Mouse (Mus musculus) brain, embryonic 18.5 days (tissue): ENCODE measurements around the gene Tox3.

ENCODE experiments used
- DNase-seq: peaks from one replicate; pipeline ENCODE4 v3.0.0-alpha.2; 2012; ENCODE audit warnings: low read depth, low spot score

Tox3 gene

GRCm38 (mm10) chr8:90348178-90348925 is at the start of gene Tox3:
Gene Tox3, minus strand, starts transcription at chr8:90348343.
- no peak for DNase-seq

GRCm38 (mm10) chr8:90392643-90393042 is 44.5 kb upstream of the Tox3 start:
- DNase-seq: no peak

- DNase-seq: no peak
Measured at GRCm38 (mm10) chr8:90391483-90392074, 43.4 kb upstream of the Tox3 start.

GRCm38 (mm10) chr8:90390827-90391226 is 42.7 kb upstream of the Tox3 start:
- no peak for DNase-seq

- no peak for DNase-seq
Measured at GRCm38 (mm10) chr8:90379064-90379463, 30.9 kb upstream of the Tox3 start.

- no peak for DNase-seq
Measured at GRCm38 (mm10) chr8:90378036-90378435, 29.9 kb upstream of the Tox3 start.

- DNase-seq: no peak
Measured at GRCm38 (mm10) chr8:90371611-90372222, 23.6 kb upstream of the Tox3 start.

- no peak for DNase-seq
Measured at GRCm38 (mm10) chr8:90369876-90370275, 21.7 kb upstream of the Tox3 start.

- DNase-seq: no peak
Measured at GRCm38 (mm10) chr8:90356729-90357128, 8.6 kb upstream of the Tox3 start.

GRCm38 (mm10) chr8:90354782-90355181 is 6.6 kb upstream of the Tox3 start:
- no peak for DNase-seq

- DNase-seq: no peak
Measured at GRCm38 (mm10) chr8:90353960-90354540, 5.9 kb upstream of the Tox3 start.

GRCm38 (mm10) chr8:90353499-90353898 is 5.4 kb upstream of the Tox3 start:
- no peak for DNase-seq

- DNase-seq: no peak
Measured at GRCm38 (mm10) chr8:90352991-90353390, 4.8 kb upstream of the Tox3 start.

- DNase-seq: no peak
Measured at GRCm38 (mm10) chr8:90349709-90350562, 1.8 kb upstream of the Tox3 start.

GRCm38 (mm10) chr8:90348926-90349683 is 962 bp upstream of the Tox3 start:
- no peak for DNase-seq

- no peak for DNase-seq
Measured at GRCm38 (mm10) chr8:90347581-90348177, 464 bp downstream of the Tox3 start.

GRCm38 (mm10) chr8:90346880-90347535 is 1.1 kb downstream of the Tox3 start:
- no peak for DNase-seq

- DNase-seq: no peak
Measured at GRCm38 (mm10) chr8:90346138-90346879, 1.8 kb downstream of the Tox3 start.
